Mouse (Mus musculus) T-helper 1 cell (primary cell): ENCODE data around the gene Rasgrf1.

Source experiments
- in situ Hi-C: fragments of 300-600 bp; cut with MboI, MseI; formaldehyde crosslinking; loops from one replicate; pipeline ENCODE4 v1.15.1; 2025; ENCODE audit warnings: high pct_unique_total_duplicates

Rasgrf1 gene

GRCm38 (mm10) chr9:89967716-89968115, 58.0 kb downstream of the Rasgrf1 start:
- in situ Hi-C loops, result loop anchor here (5.0 kb wide), 1 partner anchor 105 kb away; no protein-coding TSS in a partner anchor

- in situ Hi-C loops, result loop anchor here (5.0 kb wide), 1 partner anchor 103 kb away; no protein-coding TSS in a partner anchor
Measured at GRCm38 (mm10) chr9:89968836-89969450, 59.2 kb downstream of the Rasgrf1 start.

GRCm38 (mm10) chr9:89970271-89970670, 60.6 kb downstream of the Rasgrf1 start:
- in situ Hi-C loops, result loop anchor here (5.0 kb wide), 1 partner anchor 143 kb away; no protein-coding TSS in a partner anchor

- in situ Hi-C loops, result loop anchor here (5.0 kb wide), 1 partner anchor 144 kb away; no protein-coding TSS in a partner anchor
Measured at GRCm38 (mm10) chr9:89970886-89971486, 61.3 kb downstream of the Rasgrf1 start.

DNA sequence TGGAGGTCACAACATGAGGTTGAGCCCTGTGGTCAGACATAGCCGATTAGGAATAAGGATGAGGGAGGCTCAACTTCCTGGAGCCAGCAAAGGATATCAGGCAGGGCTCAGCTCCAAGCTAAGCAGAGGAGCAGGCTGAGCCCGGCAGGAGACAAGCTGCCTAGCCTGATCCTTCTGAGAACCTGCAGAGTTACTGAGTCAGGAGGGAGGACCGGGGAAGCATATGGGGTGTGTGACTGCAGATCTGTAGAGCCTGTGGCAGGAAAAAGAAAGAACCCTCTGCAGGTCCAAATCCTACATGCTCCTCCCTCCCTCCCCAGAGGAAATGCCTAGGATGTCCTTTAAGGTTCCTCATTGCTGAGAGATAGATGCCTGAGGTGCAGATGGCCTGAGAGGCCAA, 62.6 kb downstream of the Rasgrf1 start:
- in situ Hi-C loops, result loop anchor here (5.0 kb wide), 1 partner anchor 145 kb away; no protein-coding TSS in a partner anchor

- in situ Hi-C loops, result loop anchor here (5.0 kb wide), 1 partner anchor 147 kb away; no protein-coding TSS in a partner anchor
Measured at GRCm38 (mm10) chr9:89973856-89974255, 64.1 kb downstream of the Rasgrf1 start.

GRCm38 (mm10) chr9:89974463-89974931, 64.8 kb downstream of the Rasgrf1 start:
- in situ Hi-C loops, result loop anchor here (5.0 kb wide), 1 partner anchor 147 kb away; no protein-coding TSS in a partner anchor

- in situ Hi-C loops, result no loop called here
Measured at GRCm38 (mm10) chr9:89976366-89976940, 66.7 kb downstream of the Rasgrf1 start.

- in situ Hi-C loops, result no loop called here
Measured at GRCm38 (mm10) chr9:89979248-89979647, 69.5 kb downstream of the Rasgrf1 start.

DNA sequence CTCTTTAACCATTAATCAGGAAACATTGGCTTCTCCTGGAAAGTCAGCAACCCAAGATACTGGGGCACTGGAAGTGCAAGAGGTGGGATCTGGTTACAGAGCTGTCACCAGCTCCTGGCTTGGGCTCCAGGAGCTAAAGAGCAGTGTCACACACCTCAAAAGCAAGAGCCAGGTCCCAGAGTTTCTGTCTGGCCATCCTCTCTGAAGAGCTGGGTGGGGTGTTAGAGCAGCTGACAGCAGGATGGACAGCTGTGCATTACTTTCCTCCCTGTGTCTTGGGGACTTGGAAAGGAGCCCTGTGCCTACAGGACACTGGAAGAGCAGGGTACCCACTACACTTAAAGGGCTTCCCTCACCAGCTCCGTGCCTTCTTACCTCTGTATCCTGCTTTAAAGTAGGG, 72.5 kb downstream of the Rasgrf1 start:
- in situ Hi-C loops, result no loop called here

- in situ Hi-C loops, result no loop called here
Measured at GRCm38 (mm10) chr9:89988053-89988452, 78.3 kb downstream of the Rasgrf1 start.

- in situ Hi-C loops, result no loop called here
Measured at GRCm38 (mm10) chr9:89988811-89989528, 79.3 kb downstream of the Rasgrf1 start.

DNA sequence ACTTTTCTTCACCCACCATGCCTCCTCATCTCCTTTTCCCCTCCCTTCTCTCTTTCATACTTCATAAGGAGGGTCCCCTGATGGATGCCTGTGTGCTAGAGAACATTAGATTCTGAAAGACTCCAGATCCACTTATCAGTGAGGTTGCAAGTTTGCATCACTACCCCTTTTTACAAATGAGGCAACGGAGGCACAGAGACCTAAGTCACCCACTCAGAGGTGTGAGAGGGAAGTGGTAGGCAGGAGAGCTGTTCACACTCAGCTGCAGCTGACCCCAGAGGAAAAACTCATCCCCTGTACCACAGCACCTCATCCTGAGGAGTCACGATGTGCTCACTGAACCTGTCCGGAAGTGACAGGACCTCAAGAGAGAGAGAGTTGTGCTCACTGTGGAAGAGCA, 96.7 kb downstream of the Rasgrf1 start:
- in situ Hi-C loops, result no loop called here

DNA sequence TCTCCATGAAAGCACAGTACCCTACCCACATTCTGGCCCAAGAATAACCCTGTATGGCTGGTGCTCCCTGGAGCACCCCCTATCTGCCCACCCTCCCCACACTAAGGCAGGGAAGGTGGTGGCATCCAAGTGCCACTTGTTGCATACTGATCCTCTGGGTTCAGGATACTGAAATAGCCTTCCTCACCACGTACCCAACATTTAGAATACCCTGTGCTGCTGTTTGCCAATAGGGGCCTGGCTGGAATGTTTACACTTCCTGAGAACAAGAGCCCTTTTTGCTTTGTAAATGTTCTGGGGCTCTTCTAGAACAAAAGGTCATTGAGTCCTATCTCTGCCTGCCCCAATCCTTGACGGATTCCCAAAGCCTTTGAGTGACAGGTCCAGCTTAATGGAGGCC, 97.4 kb downstream of the Rasgrf1 start:
- in situ Hi-C loops, result no loop called here

GRCm38 (mm10) chr9:90008138-90008537, 98.4 kb downstream of the Rasgrf1 start:
- in situ Hi-C loops, result no loop called here

DNA sequence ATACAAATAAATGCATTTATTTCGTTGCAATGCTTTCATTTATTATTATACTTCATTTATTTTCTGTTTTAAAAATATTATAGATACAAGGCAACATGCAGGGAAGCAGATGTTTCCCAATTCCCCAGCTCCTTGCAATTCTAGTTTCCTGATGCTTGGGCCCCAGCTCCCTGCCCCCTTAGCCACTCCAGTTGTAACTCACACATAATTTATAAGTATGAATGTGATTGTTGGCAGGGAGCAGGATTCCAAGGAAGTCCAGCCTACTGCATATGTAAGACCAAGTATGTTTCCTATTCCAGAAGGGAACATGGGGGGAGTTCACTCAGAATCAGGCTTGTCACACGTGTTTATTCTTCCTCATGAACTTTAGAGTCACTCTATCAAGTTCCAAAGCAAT, 102.1 kb downstream of the Rasgrf1 start:
- in situ Hi-C loops, result no loop called here

DNA sequence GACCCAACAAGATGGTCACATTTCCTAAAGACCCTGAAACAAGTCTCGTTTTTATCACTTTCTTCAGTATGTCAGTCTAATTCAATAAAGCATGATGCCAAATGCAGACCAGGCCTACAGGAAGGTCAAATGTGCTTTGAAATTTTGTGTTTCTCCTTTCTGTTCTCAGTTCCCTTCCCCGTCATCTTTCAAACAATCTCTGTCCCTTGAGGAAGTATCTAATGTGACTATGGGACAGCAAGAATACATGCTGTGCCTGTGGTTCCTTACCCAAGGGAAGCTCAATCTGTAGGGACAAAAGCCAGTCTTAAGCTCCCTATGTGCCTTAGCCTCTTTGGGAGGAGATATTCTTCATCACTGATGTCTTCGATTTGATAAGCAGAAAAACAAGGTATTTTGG, 104.9 kb downstream of the Rasgrf1 start:
- in situ Hi-C loops, result no loop called here

DNA sequence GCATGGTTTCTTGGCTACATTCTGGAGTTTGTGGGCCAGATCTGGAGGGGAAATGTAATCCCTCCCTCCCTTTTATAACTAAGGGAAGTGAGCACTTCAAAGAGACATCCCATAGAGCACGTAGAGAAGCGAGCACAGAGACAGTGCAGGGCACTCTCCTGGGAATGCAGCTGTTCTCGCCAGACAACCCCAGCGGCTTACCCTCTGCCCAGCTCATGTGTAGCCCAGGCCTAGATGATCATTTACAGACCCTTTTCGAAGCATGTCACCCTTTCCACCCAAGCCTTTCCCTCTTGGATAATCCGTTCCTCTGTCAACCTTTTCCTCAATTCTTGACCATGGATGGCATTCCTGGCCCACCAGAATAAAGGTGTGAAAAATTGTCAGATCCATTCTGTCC, 106.5 kb downstream of the Rasgrf1 start:
- in situ Hi-C loops, result no loop called here

DNA sequence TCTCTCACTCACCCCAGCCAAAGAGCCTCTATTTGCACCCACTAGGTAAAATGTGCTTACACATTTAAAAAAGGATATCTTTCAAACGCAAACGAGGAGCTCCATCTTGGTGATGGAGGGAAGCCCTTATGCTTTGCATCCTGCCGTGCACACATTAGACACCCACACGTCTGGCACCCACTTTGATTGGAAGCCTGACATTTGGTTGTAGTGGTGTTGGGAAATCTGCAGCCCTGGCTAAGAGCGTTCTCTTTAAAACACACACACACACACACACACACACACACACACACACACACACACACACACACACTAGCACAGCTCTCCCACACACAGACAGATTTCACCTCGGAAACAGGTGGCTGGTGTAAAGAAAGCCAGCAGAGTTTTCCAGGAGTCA, 111.2 kb downstream of the Rasgrf1 start:
- in situ Hi-C loops, result no loop called here

DNA sequence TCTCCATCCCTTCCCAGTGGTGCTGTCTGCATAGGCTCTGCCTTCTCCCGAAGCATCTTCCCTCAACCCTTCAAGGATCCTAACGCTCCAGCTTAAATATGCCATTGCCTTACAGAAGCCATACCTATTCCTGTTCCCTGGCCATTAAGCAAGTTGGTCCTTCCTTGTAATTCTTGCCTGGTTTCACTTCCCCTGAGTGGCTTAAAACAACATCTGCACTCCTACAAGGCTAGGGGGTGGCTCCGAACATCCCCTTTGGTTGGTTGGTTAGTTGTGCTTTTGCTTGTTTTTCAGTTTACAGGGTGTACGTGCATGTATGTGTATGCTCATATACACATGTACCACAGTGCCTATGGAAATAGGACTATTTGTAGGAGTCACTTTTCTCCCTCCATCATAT, 111.7 kb downstream of the Rasgrf1 start:
- in situ Hi-C loops, result no loop called here

GRCm38 (mm10) chr9:90027709-90028108, 118.0 kb downstream of the Rasgrf1 start:
- in situ Hi-C loops, result no loop called here

GRCm38 (mm10) chr9:90033922-90034321, 124.2 kb downstream of the Rasgrf1 start:
- in situ Hi-C loops, result no loop called here
